Mouse (Mus musculus) intestine, embryonic 14.5 days (tissue): Measurements from ENCODE around the gene Dennd4a. TPM values are rescaled to one million over a fixed set of nuclear protein-coding genes. Genes with fewer than 3 reads are reported as not detected.

ENCODE experiments used
- ATAC-seq: fragments of 200-750 bp; cut with Nextera tagmentation; replicated peaks from 2 replicates; pipeline ENCODE4 v1.8.0; 2017; ENCODE audit warnings: low read depth, moderate number of reproducible peaks, moderate TSS enrichment, moderate library complexity; ENCODE audit not compliant: low FRiP score, low TSS enrichment
- DNase-seq: peaks from one replicate; pipeline ENCODE4 v3.0.0-alpha.2; 2018; ENCODE audit warnings: low spot score
- H3K27ac ChIP-seq: fragments of 300-500 bp; sonication (generic); 2 replicates; pipeline ENCODE4 v1.5.1; 2014; ENCODE audit warnings: low read depth, mild to moderate bottlenecking, control low read depth
- H3K27me3 ChIP-seq: fragments of 300-500 bp; sonication (generic); replicated peaks from 2 replicates; pipeline ENCODE4 v1.6.1; 2014; ENCODE audit warnings: low read length, control low read depth; ENCODE audit not compliant: control insufficient read depth, insufficient read depth
- H3K36me3 ChIP-seq: fragments of 300-500 bp; sonication (generic); 2 replicates; pipeline ENCODE4 v1.6.1; 2014; ENCODE audit warnings: low read length, control low read depth; ENCODE audit not compliant: control insufficient read depth, insufficient read depth
- H3K4me1 ChIP-seq: fragments of 300-500 bp; sonication (generic); replicated peaks from 2 replicates; pipeline ENCODE4 v1.6.1; 2014; ENCODE audit warnings: low read length, control low read depth, mixed read lengths; ENCODE audit not compliant: control insufficient read depth, insufficient read depth
- H3K4me2 ChIP-seq: fragments of 300-500 bp; sonication (generic); 2 replicates; pipeline ENCODE4 v1.6.1; 2014; ENCODE audit warnings: low read length
- H3K4me3 ChIP-seq: fragments of 300-500 bp; sonication (generic); 2 replicates; pipeline ENCODE4 v1.5.1; 2014; ENCODE audit warnings: low read depth, low read length, control low read depth, mixed read lengths
- H3K9ac ChIP-seq: fragments of 300-500 bp; sonication (generic); 2 replicates; pipeline ENCODE4 v1.6.1; 2014; ENCODE audit warnings: mild to moderate bottlenecking, low read length
- H3K9me3 ChIP-seq: fragments of 300-500 bp; sonication (generic); 2 replicates; pipeline ENCODE4 v1.6.1; 2016; ENCODE audit warnings: low read length, control low read depth; ENCODE audit not compliant: control insufficient read depth
- WGBS: fragments of 180-500 bp; shearing (Covaris S2); extraction: QIAGEN DNeasy Blood & Tissue Kit; methylation state at CpG from one replicate; pipeline ENCODE4 v1.1.7; 2014; 5-methylcytosine and 5-hydroxymethylcytosine counted together
- polyA plus RNA-seq: library from polyadenylated mRNA; unstranded; fragments of >200 nt; fragmentation: Nextera tagmentation; extraction: Ambion mirVana; gene quantifications from 2 replicates; pipeline ENCODE4 v1.2.1, GENCODE M21; 2014

Gene Dennd4a
- polyA plus RNA-seq, 1 experiment from 2014 or later = 6.4 TPM

- H3K4me3 ChIP-seq = no peak overlapping the region
- 70% methylated on average over 4 of the region's 4 CpGs for WGBS
- H3K27me3 ChIP-seq = no peaks in the 10 kb centered on the region
- H3K9me3 ChIP-seq = no peaks in the 10 kb centered on the region
- H3K4me1 ChIP-seq = no peaks in the 10 kb centered on the region; the same call in 1 of the 2 replicates
- no peak overlapping the region for H3K9ac ChIP-seq
- DNase-seq (no peak), ATAC-seq (no peak)
- H3K27ac ChIP-seq = no peak overlapping the region
- H3K36me3 ChIP-seq = no peaks in the 10 kb centered on the region
- H3K4me2 ChIP-seq = no peak overlapping the region
Measured at GRCm38 (mm10) chr9:64941650-64942049, 130.5 kb downstream of the Dennd4a start.

GRCm38 (mm10) chr9:64943997-64944396 lies 132.9 kb downstream of the Dennd4a start:
- DNase-seq (no peak), ATAC-seq (no peak)
- Histone ChIP-seq H3K36me3 (no peaks in the 10 kb centered on the region), H3K9me3 (no peaks in the 10 kb centered on the region), H3K4me3 (no peak overlapping the region), H3K27me3 (no peaks in the 10 kb centered on the region), H3K9ac (no peak overlapping the region), H3K4me1 (no peaks in the 10 kb centered on the region), H3K27ac (no peak overlapping the region), H3K4me2 (0 out of 2 replicates have a peak overlapping the region, but pooled peaks have one; percentile 10)
- WGBS = 10% methylated on average over 11 of the region's 11 CpGs

GRCm38 (mm10) chr9:64947483-64948095 lies 136.4 kb downstream of the Dennd4a start:
- H3K27me3 ChIP-seq = peaks cover 8% of the 10 kb centered on the region
- H3K9ac ChIP-seq = no peak overlapping the region
- H3K36me3 ChIP-seq = no peaks in the 10 kb centered on the region
- no peaks in the 10 kb centered on the region for H3K9me3 ChIP-seq
- no peaks in the 10 kb centered on the region for H3K4me1 ChIP-seq
- H3K27ac ChIP-seq = no peak overlapping the region
- no peak overlapping the region for H3K4me2 ChIP-seq
- ATAC-seq (no peak), DNase-seq (no peak)
- no peak overlapping the region for H3K4me3 ChIP-seq
- WGBS = 80% methylated on average over 9 of the region's 9 CpGs

- no peak for DNase-seq
- Histone ChIP-seq H3K9me3 (no peaks in the 10 kb centered on the region), H3K4me3 (no peak within 1 kb of the TSS), H3K27me3 (peaks cover 8% of the 10 kb centered on the region), H3K9ac (no peak within 1 kb of the TSS), H3K27ac (no peak within 1 kb of the TSS), H3K4me1 (no peaks in the 10 kb centered on the region), H3K36me3 (no peaks in the 10 kb centered on the region), H3K4me2 (no peak within 1 kb of the TSS)
- WGBS = 38% methylated on average over 11 of the region's 11 CpGs
- no peak for ATAC-seq
Measured at GRCm38 (mm10) chr9:64951161-64951657, 140.1 kb downstream of the Dennd4a start, which contains the start of gene Slc24a1. Gene Slc24a1 (minus strand): TSS chr9:64951607.

DNA sequence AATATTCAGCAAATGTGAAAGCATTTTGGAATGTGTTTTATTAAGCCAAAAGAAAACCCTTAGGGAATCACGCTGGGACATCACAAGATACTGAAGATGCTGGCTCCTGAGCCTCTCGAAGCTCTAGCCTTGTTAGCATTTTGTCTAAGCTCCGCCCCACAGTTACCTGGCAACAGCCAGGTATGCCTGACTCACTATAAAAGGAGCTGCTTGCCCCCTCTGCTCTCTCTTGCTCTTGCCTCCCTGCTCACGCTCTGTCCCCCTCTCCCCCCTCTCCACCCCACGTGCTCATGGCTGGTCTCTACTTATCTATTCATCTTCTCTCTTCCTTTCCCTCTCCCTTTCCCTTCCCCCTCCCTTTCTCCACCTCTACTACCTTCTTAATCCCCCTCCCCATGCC lies 140.9 kb downstream of the Dennd4a start:
- no peak overlapping the region for H3K27ac ChIP-seq
- no peak overlapping the region for H3K4me3 ChIP-seq
- H3K27me3 ChIP-seq = peaks cover 8% of the 10 kb centered on the region
- no peak overlapping the region for H3K9ac ChIP-seq
- no peaks in the 10 kb centered on the region for H3K4me1 ChIP-seq
- 21% methylated on average over 5 of the region's 5 CpGs for WGBS
- H3K9me3 ChIP-seq = no peaks in the 10 kb centered on the region
- DNase-seq (no peak), ATAC-seq (no peak)
- H3K36me3 ChIP-seq = no peaks in the 10 kb centered on the region
- H3K4me2 ChIP-seq = no peak overlapping the region

GRCm38 (mm10) chr9:64953190-64953589 lies 142.1 kb downstream of the Dennd4a start:
- no peaks in the 10 kb centered on the region for H3K4me1 ChIP-seq
- DNase-seq (no peak), ATAC-seq (no peak)
- no peaks in the 10 kb centered on the region for H3K9me3 ChIP-seq
- H3K27ac ChIP-seq = no peak overlapping the region
- no peak overlapping the region for H3K4me2 ChIP-seq
- WGBS = 56% methylated on average over 7 of the region's 7 CpGs
- H3K27me3 ChIP-seq = peaks cover 8% of the 10 kb centered on the region
- no peak overlapping the region for H3K4me3 ChIP-seq
- no peaks in the 10 kb centered on the region for H3K36me3 ChIP-seq
- H3K9ac ChIP-seq = no peak overlapping the region

GRCm38 (mm10) chr9:64956337-64956736 lies 145.2 kb downstream of the Dennd4a start:
- DNase-seq (no peak), ATAC-seq (no peak)
- Histone ChIP-seq H3K27me3 (peaks cover 2% of the 10 kb centered on the region), H3K27ac (no peak overlapping the region), H3K9ac (no peak overlapping the region), H3K4me2 (peak overlapping the region; percentile 22; the same call in 1 of the 2 replicates), H3K4me1 (peaks cover under 1% of the 10 kb centered on the region; the same call in 1 of the 2 replicates), H3K9me3 (no peaks in the 10 kb centered on the region), H3K36me3 (no peaks in the 10 kb centered on the region), H3K4me3 (no peak overlapping the region)
- 29% methylated on average over 12 of the region's 12 CpGs for WGBS

DNA sequence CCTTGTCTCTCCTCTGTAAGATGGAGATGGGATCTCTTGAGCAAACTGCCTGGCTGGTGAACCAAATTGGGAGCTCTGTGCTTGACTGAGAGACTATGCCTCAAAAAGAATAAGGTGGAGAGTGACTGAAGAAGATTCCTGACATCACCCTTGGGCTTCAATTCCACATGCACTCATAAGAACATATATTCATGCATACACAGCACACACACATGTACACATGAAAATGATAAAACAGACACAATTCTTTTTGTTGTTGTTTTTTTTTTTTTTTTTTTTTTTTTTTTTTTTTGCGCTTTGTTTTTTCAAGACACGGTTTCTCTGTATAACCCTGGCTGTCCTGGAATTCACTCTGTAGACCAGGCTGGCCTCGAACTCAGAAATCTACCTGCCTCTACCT lies 146.1 kb downstream of the Dennd4a start:
- WGBS = 89% methylated on average over 3 of the region's 3 CpGs
- H3K36me3 ChIP-seq = 0 out of 2 replicates have a peak, but pooled peaks cover 1% of the 10 kb centered on the region

More for the DNA sequence above, 146.1 kb downstream of the Dennd4a start:
- Histone ChIP-seq H3K4me2 (no peak overlapping the region), H3K4me1 (peaks cover 7% of the 10 kb centered on the region; the same call in 1 of the 2 replicates), H3K27me3 (no peaks in the 10 kb centered on the region; the same call in 1 of the 2 replicates), H3K4me3 (no peak overlapping the region), H3K9me3 (no peaks in the 10 kb centered on the region), H3K9ac (no peak overlapping the region), H3K27ac (no peak overlapping the region)
- ATAC-seq (no peak), DNase-seq (no peak)
